Mouse (Mus musculus) neural tube, embryonic 12.5 days (tissue): ENCODE measurements around the gene Fhl2. TPM values are rescaled to one million over a fixed set of nuclear protein-coding genes. Genes with fewer than 3 reads are reported as not detected.

ENCODE experiments used
- ATAC-seq: fragments of 200-750 bp; cut with Nextera tagmentation; 2 replicates; pipeline ENCODE4 v1.8.0; 2017; ENCODE audit warnings: low read depth, mild to moderate bottlenecking, moderate TSS enrichment, moderate library complexity; ENCODE audit not compliant: low FRiP score
- H3K27ac ChIP-seq: fragments of 300-500 bp; sonication (generic); 2 replicates; pipeline ENCODE4 v1.5.1; 2016
- H3K27me3 ChIP-seq: fragments of 300-500 bp; sonication (generic); replicated peaks from 2 replicates; pipeline ENCODE4 v1.6.1; 2016; ENCODE audit warnings: mild to moderate bottlenecking
- H3K36me3 ChIP-seq: fragments of 300-500 bp; sonication (generic); 2 replicates; pipeline ENCODE4 v1.6.1; 2016; ENCODE audit warnings: mild to moderate bottlenecking
- H3K4me1 ChIP-seq: fragments of 300-500 bp; sonication (generic); 2 replicates; pipeline ENCODE4 v1.6.1; 2016
- H3K4me2 ChIP-seq: fragments of 300-500 bp; sonication (generic); replicated peaks from 2 replicates; pipeline ENCODE4 v1.6.1; 2016; ENCODE audit warnings: mild to moderate bottlenecking
- H3K4me3 ChIP-seq: fragments of 300-500 bp; sonication (generic); 2 replicates; pipeline ENCODE4 v1.5.1; 2016
- H3K9ac ChIP-seq: fragments of 300-500 bp; sonication (generic); 2 replicates; pipeline ENCODE4 v1.6.1; 2016; ENCODE audit warnings: mild to moderate bottlenecking
- H3K9me3 ChIP-seq: fragments of 300-500 bp; sonication (generic); 2 replicates; pipeline ENCODE4 v1.6.1; 2016; ENCODE audit warnings: mild to moderate bottlenecking
- WGBS: fragments of 180-500 bp; shearing (Covaris S2); methylation state at CpG from one replicate; pipeline ENCODE4 v1.1.7; 2016; 5-methylcytosine and 5-hydroxymethylcytosine counted together
- polyA plus RNA-seq: library from polyadenylated mRNA; unstranded; fragments of >200 nt; fragmentation: Nextera tagmentation; extraction: Ambion mirVana; gene quantifications from 2 replicates; pipeline ENCODE4 v1.2.1, GENCODE M21; 2016

The Fhl2 gene
- polyA plus RNA-seq, 1 experiment from 2014 or later, result 16.8 TPM

DNA sequence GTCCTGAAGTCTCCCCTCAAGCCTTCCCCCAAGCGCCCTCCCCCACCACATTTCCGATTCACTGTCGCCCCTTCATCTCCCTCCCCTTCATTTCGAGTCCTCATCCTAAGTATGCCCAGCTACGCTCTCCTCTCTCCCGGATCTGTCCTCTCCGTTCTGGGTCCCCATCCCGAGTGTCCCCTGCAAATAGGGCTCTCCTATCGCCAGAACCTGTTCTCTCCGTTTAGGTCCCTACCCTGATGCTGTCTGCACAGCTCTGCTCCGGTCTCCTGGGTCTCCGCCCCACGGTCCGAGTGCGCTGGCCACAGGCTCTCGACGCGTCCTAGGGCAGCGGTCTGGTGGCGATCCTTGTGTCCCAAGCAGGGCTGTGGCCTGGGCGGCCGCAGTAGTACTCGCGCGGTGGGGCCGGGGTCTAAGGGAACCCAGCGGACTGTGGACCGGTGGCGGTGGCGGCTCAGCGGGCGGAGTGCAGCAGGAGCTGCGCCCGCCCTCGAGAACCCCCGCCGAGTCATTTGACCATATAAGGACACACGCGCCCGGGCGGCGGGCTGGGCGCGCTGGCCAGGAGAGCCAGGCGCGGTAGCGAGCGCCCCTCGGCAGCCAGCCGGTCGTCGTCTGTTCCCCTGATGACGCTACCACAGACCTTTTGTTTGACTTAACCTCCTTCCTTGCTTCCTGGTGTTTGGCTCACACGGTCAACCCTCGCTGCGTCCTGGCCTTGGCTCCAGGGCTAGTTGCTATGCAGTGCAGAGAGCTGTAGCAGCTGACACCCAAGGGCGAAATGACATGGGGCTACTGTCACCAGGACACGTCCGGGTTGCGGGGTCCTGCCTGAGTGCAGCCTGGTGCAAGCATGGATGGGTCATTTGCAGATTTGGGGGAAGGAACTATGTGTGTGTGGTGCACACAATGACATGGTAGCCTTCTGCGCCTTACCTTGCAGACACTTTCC lies 33.0 kb downstream of the Fhl2 start:
- Histone ChIP-seq H3K9me3 (no peaks in the 10 kb centered on the region), H3K4me2 (peak overlapping the region; percentile 85), H3K27ac (no peak overlapping the region), H3K4me3 (peak overlapping the region; percentile 66), H3K9ac (peak overlapping the region; percentile 75), H3K36me3 (no peaks in the 10 kb centered on the region), H3K4me1 (peaks cover 8% of the 10 kb centered on the region), H3K27me3 (no peaks in the 10 kb centered on the region; the same call in 1 of the 2 replicates)
- peak; percentile 93 for ATAC-seq
- 6% methylated on average over 61 of the region's 61 CpGs for WGBS

DNA sequence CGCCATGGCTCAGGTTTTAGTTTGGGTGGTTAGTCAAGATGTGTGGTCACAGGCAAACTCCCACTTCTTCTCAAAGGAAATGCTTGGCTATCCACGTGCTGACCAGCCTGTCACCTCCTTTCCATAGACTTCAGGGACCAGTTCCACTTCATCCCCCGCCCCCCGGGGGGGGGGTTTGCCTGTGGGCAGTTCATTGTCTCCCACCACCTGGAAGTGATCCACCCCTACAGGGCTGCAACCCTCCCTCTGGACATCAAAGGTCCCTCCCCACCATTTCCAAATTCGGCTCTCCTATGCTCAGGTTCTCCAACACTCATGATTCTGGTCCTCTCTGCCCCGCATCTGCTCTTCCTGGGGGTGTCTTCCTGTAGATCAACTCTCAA lies 33.7 kb downstream of the Fhl2 start:
- ATAC-seq, result peak; percentile 13; the same call in 1 of the 2 replicates
- H3K9me3 ChIP-seq, result no peaks in the 10 kb centered on the region
- no peaks in the 10 kb centered on the region for H3K36me3 ChIP-seq
- peaks cover 8% of the 10 kb centered on the region for H3K4me1 ChIP-seq
- peak overlapping the region; percentile 85 for H3K4me2 ChIP-seq
- WGBS, result 7% methylated on average over 6 of the region's 6 CpGs
- H3K9ac ChIP-seq, result peak overlapping the region; percentile 75
- H3K4me3 ChIP-seq, result peak overlapping the region; percentile 66
- no peak overlapping the region for H3K27ac ChIP-seq
- no peaks in the 10 kb centered on the region; the same call in 1 of the 2 replicates for H3K27me3 ChIP-seq

DNA sequence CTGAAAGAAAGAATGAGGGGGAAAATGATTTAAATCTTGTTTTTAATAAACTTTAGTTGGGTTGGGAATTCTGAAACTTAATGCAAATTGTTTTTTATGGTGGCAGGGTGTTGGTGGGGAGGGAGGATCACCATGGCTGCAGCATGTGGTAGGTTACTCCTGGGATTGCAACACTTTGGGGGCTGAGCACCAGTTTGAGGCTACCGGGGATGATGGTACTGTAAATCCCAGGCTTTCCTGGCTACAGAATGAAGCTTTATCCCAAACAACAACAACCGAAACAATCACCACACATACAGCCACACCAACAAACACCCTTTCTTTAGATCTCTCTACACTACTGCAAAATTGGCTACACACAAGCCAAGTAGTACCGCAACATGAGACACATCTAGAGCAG lies 34.4 kb downstream of the Fhl2 start:
- ATAC-seq, result no peak
- Histone ChIP-seq H3K27ac (no peak overlapping the region), H3K9me3 (no peaks in the 10 kb centered on the region), H3K9ac (no peak overlapping the region), H3K36me3 (no peaks in the 10 kb centered on the region), H3K4me2 (peak overlapping the region; percentile 85; the same call in 1 of the 2 replicates), H3K4me3 (no peak overlapping the region), H3K27me3 (no peaks in the 10 kb centered on the region; the same call in 1 of the 2 replicates), H3K4me1 (peaks cover 8% of the 10 kb centered on the region)
- 85% methylated on average over 3 of the region's 3 CpGs for WGBS

DNA sequence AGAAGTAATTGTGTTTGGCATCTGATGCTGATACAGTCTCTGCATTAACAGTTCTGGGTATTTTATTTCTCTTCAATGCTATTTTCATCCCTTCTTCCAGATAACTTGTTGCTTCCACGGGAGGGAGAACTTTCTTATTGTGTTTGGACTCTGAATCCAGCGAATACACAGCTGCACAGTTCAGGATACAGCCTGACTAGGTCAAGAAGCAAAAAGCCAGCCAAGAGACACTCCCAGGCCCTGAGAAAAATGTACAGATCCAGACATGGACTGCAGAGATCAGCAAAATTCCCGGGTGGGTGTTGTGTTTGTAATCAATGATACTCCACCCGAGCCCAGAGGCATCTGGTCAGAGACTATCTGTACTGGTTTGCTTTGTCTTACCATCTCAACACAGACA lies 37.4 kb downstream of the Fhl2 start:
- no peak overlapping the region for H3K4me2 ChIP-seq
- H3K4me1 ChIP-seq, result peaks cover 8% of the 10 kb centered on the region
- 67% methylated on average over 4 of the region's 4 CpGs for WGBS
- no peaks in the 10 kb centered on the region for H3K9me3 ChIP-seq
- H3K27ac ChIP-seq, result no peak overlapping the region
- no peak for ATAC-seq
- no peak overlapping the region for H3K4me3 ChIP-seq
- no peaks in the 10 kb centered on the region; the same call in 1 of the 2 replicates for H3K27me3 ChIP-seq
- H3K36me3 ChIP-seq, result no peaks in the 10 kb centered on the region
- no peak overlapping the region for H3K9ac ChIP-seq

DNA sequence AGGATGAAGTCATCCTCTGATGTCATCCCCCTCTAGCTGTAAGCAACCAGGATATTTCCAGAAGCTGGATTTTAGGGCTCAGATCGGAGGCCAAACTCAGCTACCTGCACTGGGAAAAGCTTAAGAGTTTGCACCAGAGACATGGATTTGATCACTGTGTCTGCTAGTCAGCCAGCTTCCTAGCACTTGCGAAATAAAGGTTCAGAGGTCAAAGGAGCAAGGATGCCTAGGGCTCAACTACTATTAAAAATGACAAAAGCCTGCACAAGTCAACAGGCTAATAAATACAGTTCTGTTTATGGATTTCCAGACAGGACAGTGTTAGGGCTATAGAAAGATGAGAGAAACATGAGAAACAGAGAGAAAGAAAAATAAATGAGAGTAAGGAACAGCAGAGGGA lies 38.9 kb downstream of the Fhl2 start:
- H3K9ac ChIP-seq, result no peak overlapping the region
- no peaks in the 10 kb centered on the region for H3K36me3 ChIP-seq
- H3K4me2 ChIP-seq, result no peak overlapping the region
- H3K27me3 ChIP-seq, result no peaks in the 10 kb centered on the region
- H3K27ac ChIP-seq, result no peak overlapping the region
- no peak overlapping the region for H3K4me3 ChIP-seq
- peaks cover under 1% of the 10 kb centered on the region; the same call in 1 of the 2 replicates for H3K4me1 ChIP-seq
- WGBS, result 87% methylated on average over 2 of the region's 2 CpGs
- no peak for ATAC-seq
- no peaks in the 10 kb centered on the region for H3K9me3 ChIP-seq

DNA sequence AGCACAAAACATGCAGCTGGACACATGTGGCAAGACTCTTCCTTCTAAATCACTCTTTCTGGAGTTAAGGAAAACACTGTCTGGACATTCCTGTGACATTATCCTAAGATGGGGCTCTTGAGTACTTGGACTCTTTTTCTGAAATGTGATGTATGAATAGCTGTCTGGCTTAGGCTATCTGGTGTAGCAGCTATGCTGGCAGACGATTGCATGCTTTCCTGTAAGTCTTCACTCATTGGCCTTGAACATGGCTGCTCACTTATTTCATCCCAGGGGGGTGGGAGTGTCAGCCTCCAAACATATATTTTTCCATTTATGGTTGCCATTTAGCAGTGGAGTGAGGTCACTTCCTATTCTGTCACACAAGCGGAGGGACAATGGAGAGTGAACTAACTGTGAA lies 42.3 kb downstream of the Fhl2 start:
- no peak overlapping the region for H3K4me2 ChIP-seq
- WGBS, result 76% methylated on average over 2 of the region's 2 CpGs
- no peak overlapping the region for H3K4me3 ChIP-seq
- H3K4me1 ChIP-seq, result no peaks in the 10 kb centered on the region
- H3K36me3 ChIP-seq, result no peaks in the 10 kb centered on the region
- no peak overlapping the region for H3K27ac ChIP-seq
- ATAC-seq, result no peak
- no peaks in the 10 kb centered on the region for H3K9me3 ChIP-seq
- no peak overlapping the region for H3K9ac ChIP-seq
- H3K27me3 ChIP-seq, result no peaks in the 10 kb centered on the region

DNA sequence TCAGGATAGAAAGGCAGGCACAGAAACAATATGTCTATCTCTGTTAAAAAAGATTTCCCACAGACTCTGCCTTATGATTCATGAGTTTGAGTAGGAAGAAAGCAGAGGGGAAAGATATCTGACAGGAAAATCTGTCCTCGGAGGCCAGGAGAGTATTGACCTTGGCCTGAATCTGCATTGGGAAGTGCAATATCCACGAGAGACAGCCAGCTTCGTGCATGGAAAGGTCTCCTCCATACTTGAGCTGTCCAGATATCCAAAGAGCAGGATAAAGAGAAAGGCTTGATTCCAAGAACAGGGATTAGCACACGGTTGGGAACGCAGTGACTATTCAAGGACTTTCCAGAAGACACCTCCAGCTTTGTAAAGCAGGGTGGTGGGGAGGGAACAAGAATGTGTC lies 43.2 kb downstream of the Fhl2 start:
- Histone ChIP-seq H3K27me3 (no peaks in the 10 kb centered on the region), H3K36me3 (no peaks in the 10 kb centered on the region), H3K27ac (no peak overlapping the region), H3K9me3 (no peaks in the 10 kb centered on the region), H3K4me2 (no peak overlapping the region), H3K4me3 (no peak overlapping the region), H3K9ac (no peak overlapping the region), H3K4me1 (no peaks in the 10 kb centered on the region)
- ATAC-seq, result no peak
- WGBS, result 87% methylated on average over 5 of the region's 5 CpGs

DNA sequence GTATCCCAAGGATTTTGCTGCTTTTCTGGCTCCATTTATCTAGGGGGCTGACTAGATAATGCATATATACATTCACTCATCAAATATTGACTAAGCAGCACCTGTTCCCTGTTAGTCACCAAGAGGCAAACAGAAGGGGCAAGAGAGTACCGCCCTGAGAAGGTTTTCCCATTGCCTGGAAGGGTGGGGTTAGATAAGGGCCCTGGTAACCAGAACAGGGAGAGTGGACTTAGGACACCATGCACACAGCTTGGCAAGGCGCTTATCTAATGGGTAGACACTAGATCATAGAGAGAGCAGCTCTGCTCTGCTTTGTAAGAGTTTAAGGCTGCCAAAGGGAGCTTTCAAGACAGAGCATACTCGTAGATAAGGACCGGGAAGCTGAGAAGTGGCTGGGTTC lies 44.2 kb downstream of the Fhl2 start:
- no peaks in the 10 kb centered on the region for H3K27me3 ChIP-seq
- no peaks in the 10 kb centered on the region for H3K9me3 ChIP-seq
- no peak for ATAC-seq
- H3K4me3 ChIP-seq, result no peak overlapping the region
- H3K27ac ChIP-seq, result no peak overlapping the region
- H3K36me3 ChIP-seq, result no peaks in the 10 kb centered on the region
- H3K4me1 ChIP-seq, result no peaks in the 10 kb centered on the region
- H3K9ac ChIP-seq, result no peak overlapping the region
- no peak overlapping the region for H3K4me2 ChIP-seq
- WGBS, result 91% methylated on average over 4 of the region's 4 CpGs

DNA sequence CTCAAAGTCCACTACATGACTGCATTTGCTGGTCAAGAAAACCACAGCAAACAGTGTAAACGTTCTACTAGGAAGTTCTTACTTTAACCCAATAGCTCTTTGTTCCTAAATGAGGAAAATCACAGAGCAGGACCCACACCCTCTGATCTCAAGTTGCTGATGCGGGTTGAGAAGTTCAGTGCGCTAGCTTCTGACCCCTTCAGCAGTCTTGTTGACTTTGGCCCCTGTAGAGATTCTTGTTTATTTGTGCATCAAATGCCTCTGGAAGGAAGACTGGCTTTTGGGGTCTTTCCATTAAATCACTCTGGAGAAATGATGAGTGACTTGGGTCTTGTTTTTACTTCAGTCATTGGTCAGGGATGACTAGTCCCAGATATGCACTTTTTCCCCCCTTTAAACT lies 46.6 kb downstream of the Fhl2 start:
- Histone ChIP-seq H3K4me2 (no peak overlapping the region), H3K4me1 (no peaks in the 10 kb centered on the region), H3K9ac (no peak overlapping the region), H3K4me3 (no peak overlapping the region), H3K36me3 (no peaks in the 10 kb centered on the region), H3K27me3 (no peaks in the 10 kb centered on the region), H3K9me3 (no peaks in the 10 kb centered on the region), H3K27ac (no peak overlapping the region)
- 72% methylated on average over 3 of the region's 3 CpGs for WGBS
- ATAC-seq, result no peak

DNA sequence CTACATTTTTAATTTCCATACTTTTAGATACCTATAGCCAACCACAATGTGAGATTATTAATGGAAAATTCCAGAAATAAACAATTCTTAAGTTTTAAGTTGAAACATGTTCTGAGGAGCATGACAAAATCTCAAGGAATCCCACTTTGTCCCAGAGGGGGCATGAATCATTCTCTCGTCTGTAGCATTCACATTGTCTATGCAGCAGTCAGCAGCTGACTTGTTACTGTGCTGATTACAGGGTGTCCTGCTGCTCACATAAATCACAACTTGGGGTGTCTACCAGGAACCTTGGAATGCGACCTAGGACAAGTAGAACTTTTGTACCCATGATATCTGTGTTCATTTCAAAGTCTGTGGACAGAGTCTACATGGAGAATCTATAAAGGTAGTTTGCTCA lies 49.3 kb downstream of the Fhl2 start:
- 43% methylated on average over 2 of the region's 2 CpGs for WGBS
- Histone ChIP-seq H3K36me3 (no peaks in the 10 kb centered on the region), H3K27me3 (no peaks in the 10 kb centered on the region)

DNA sequence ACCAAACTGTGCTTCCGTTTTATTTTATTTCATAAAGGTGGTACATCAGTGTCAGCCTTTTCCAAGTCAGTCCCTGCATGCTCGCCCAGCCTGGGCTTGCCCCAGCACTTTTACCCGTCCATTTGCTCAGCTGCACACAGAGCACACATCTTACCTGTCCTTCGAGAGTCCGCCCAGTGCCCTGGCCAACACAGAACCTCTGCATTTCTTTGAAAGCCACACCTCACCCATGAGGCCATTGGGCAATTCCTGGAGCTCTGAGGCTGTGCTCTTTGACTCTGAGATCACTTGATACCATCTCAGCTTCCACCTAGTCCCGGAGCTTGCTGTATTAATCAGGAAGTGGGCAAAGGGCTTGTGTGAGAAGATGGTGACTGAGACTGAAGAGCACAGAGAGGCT lies 51.4 kb downstream of the Fhl2 start:
- Histone ChIP-seq H3K9me3 (no peaks in the 10 kb centered on the region), H3K9ac (no peak overlapping the region), H3K4me3 (no peak overlapping the region), H3K4me1 (no peaks in the 10 kb centered on the region), H3K27ac (no peak overlapping the region), H3K36me3 (no peaks in the 10 kb centered on the region), H3K4me2 (no peak overlapping the region), H3K27me3 (no peaks in the 10 kb centered on the region)
- ATAC-seq, result no peak
- WGBS, result 89% methylated on average over 6 of the region's 6 CpGs

More for the DNA sequence above, 49.3 kb downstream of the Fhl2 start:
- no peaks in the 10 kb centered on the region for H3K4me1 ChIP-seq
- H3K9me3 ChIP-seq, result no peaks in the 10 kb centered on the region
- no peak for ATAC-seq
- H3K4me2 ChIP-seq, result no peak overlapping the region
- H3K4me3 ChIP-seq, result no peak overlapping the region
- H3K27ac ChIP-seq, result no peak overlapping the region
- H3K9ac ChIP-seq, result no peak overlapping the region

DNA sequence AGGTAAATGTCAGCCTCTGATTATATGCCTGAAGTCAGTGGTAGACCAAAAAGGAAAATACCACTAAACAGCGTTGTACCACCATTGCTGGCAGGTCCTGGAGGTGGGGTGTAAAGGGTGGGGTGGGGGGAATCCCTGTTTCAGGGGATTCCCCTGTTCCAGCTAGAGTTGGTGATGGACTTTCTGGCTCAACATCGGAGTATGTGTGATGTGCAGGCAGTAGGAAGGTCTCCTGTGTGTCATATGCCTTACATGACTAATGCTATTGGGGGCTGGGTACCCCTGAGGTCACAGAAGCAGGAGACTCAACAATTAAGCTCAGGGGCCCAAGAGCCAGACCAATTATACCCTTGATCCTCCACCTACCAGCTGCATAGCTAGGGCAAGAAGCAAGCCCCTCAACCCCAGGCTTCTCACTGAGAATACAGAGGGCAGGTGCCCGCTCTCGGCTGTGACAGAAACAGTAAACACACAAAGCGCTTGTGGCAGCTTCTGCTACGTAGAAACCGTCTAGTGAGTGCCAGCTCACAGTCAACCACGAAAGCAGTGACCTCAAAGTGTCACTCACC lies 52.4 kb downstream of the Fhl2 start:
- H3K4me2 ChIP-seq, result no peak overlapping the region
- no peak overlapping the region for H3K9ac ChIP-seq
- no peaks in the 10 kb centered on the region for H3K27me3 ChIP-seq
- no peak overlapping the region for H3K27ac ChIP-seq
- no peak overlapping the region for H3K4me3 ChIP-seq
- no peaks in the 10 kb centered on the region for H3K36me3 ChIP-seq
- H3K9me3 ChIP-seq, result no peaks in the 10 kb centered on the region
- 86% methylated on average over 8 of the region's 8 CpGs for WGBS
- ATAC-seq, result no peak
- no peaks in the 10 kb centered on the region for H3K4me1 ChIP-seq
